Mouse (Mus musculus) liver, embryonic 13.5 days (tissue): ENCODE data around the gene 4921504E06Rik. TPM values are rescaled to one million over a fixed set of nuclear protein-coding genes. Genes with fewer than 3 reads are reported as not detected.

Source experiments
- ATAC-seq: fragments of 200-750 bp; cut with Nextera tagmentation; 2 replicates; pipeline ENCODE4 v1.8.0; 2017; ENCODE audit warnings: low read depth, mild to moderate bottlenecking, moderate number of reproducible peaks, moderate library complexity
- DNase-seq: peaks from one replicate; pipeline ENCODE4 v3.0.0; 2022
- H3K27ac ChIP-seq: fragments of 300-500 bp; sonication (generic); 2 replicates; pipeline ENCODE4 v1.5.1; 2015; ENCODE audit warnings: moderate library complexity, mild to moderate bottlenecking, inconsistent platforms
- H3K27me3 ChIP-seq: fragments of 300-500 bp; sonication (generic); 2 replicates; pipeline ENCODE4 v1.6.1; 2015; ENCODE audit warnings: mild to moderate bottlenecking, inconsistent platforms
- H3K36me3 ChIP-seq: fragments of 300-500 bp; sonication (generic); 2 replicates; pipeline ENCODE4 v1.6.1; 2015; ENCODE audit warnings: mild to moderate bottlenecking, inconsistent platforms
- H3K4me1 ChIP-seq: fragments of 300-500 bp; sonication (generic); replicated peaks from 2 replicates; pipeline ENCODE4 v1.6.1; 2015; ENCODE audit warnings: inconsistent platforms
- H3K4me2 ChIP-seq: fragments of 300-500 bp; sonication (generic); 2 replicates; pipeline ENCODE4 v1.6.1; 2015; ENCODE audit warnings: inconsistent platforms, mild to moderate bottlenecking, moderate library complexity
- H3K4me3 ChIP-seq: fragments of 300-500 bp; sonication (generic); replicated peaks from 2 replicates; pipeline ENCODE4 v1.5.1; 2015; ENCODE audit warnings: mild to moderate bottlenecking, inconsistent platforms
- H3K9ac ChIP-seq: fragments of 300-500 bp; sonication (generic); 2 replicates; pipeline ENCODE4 v1.6.1; 2015; ENCODE audit warnings: mild to moderate bottlenecking, inconsistent platforms
- H3K9me3 ChIP-seq: fragments of 300-500 bp; sonication (generic); replicated peaks from 2 replicates; pipeline ENCODE4 v1.6.1; 2016; ENCODE audit warnings: inconsistent platforms
- WGBS: fragments of 180-500 bp; shearing (Covaris S2); methylation state at CpG from one replicate; pipeline ENCODE4 v1.1.7; 2015; ENCODE audit not compliant: insufficient replicate concordance; 5-methylcytosine and 5-hydroxymethylcytosine counted together
- polyA plus RNA-seq: library from polyadenylated mRNA; unstranded; fragments of >200 nt; fragmentation: Nextera tagmentation; extraction: Ambion mirVana; gene quantifications from 2 replicates; pipeline ENCODE4 v1.2.1, GENCODE M21; 2015

Gene 4921504E06Rik
- polyA plus RNA-seq, 1 experiment from 2014 or later, result not detected

GRCm38 (mm10) chr2:19505744-19506143 is 48.0 kb downstream of the 4921504E06Rik start:
- 74% methylated on average over 1 of the region's 1 CpGs for WGBS
- DNase-seq (no peak), ATAC-seq (no peak)
- Histone ChIP-seq H3K27me3 (no peaks in the 10 kb centered on the region), H3K9ac (no peak overlapping the region), H3K4me3 (no peak overlapping the region), H3K4me1 (no peaks in the 10 kb centered on the region), H3K27ac (no peak overlapping the region), H3K4me2 (no peak overlapping the region), H3K9me3 (no peaks in the 10 kb centered on the region), H3K36me3 (no peaks in the 10 kb centered on the region)

GRCm38 (mm10) chr2:19490262-19490661 is 63.5 kb downstream of the 4921504E06Rik start:
- no peak for ATAC-seq
- 61% methylated on average over 3 of the region's 3 CpGs for WGBS
- Histone ChIP-seq H3K27me3 (no peaks in the 10 kb centered on the region), H3K27ac (no peak overlapping the region), H3K9ac (no peak overlapping the region), H3K4me2 (no peak overlapping the region), H3K9me3 (no peaks in the 10 kb centered on the region), H3K4me1 (no peaks in the 10 kb centered on the region), H3K4me3 (no peak overlapping the region), H3K36me3 (no peaks in the 10 kb centered on the region)
- no peak for DNase-seq

- H3K4me1 ChIP-seq, result no peaks in the 10 kb centered on the region
- ATAC-seq, result no peak
- peaks cover 8% of the 10 kb centered on the region for H3K27me3 ChIP-seq
- H3K9me3 ChIP-seq, result no peaks in the 10 kb centered on the region
- H3K4me2 ChIP-seq, result no peak overlapping the region
- H3K27ac ChIP-seq, result no peak overlapping the region
- no peak for DNase-seq
- no peak overlapping the region for H3K4me3 ChIP-seq
- H3K36me3 ChIP-seq, result no peaks in the 10 kb centered on the region
- 24% methylated on average over 2 of the region's 2 CpGs for WGBS
- H3K9ac ChIP-seq, result no peak overlapping the region
Observed at GRCm38 (mm10) chr2:19461940-19462339, 91.8 kb downstream of the 4921504E06Rik start.

- Histone ChIP-seq H3K4me2 (no peak overlapping the region), H3K4me1 (no peaks in the 10 kb centered on the region), H3K27me3 (peaks cover 39% of the 10 kb centered on the region), H3K9ac (no peak overlapping the region), H3K9me3 (no peaks in the 10 kb centered on the region), H3K36me3 (no peaks in the 10 kb centered on the region), H3K27ac (no peak overlapping the region), H3K4me3 (no peak overlapping the region)
- WGBS, result 32% methylated on average over 2 of the region's 2 CpGs
- ATAC-seq, result no peak
- DNase-seq, result no peak
Observed at GRCm38 (mm10) chr2:19458785-19459184, 94.9 kb downstream of the 4921504E06Rik start.

- no peaks in the 10 kb centered on the region for H3K9me3 ChIP-seq
- 18% methylated on average over 10 of the region's 10 CpGs for WGBS
- no peaks in the 10 kb centered on the region for H3K4me1 ChIP-seq
- H3K27me3 ChIP-seq, result peaks cover 67% of the 10 kb centered on the region
- no peak for ATAC-seq
- no peak overlapping the region for H3K9ac ChIP-seq
- no peak overlapping the region for H3K27ac ChIP-seq
- H3K4me3 ChIP-seq, result no peak overlapping the region
- no peak for DNase-seq
- no peak overlapping the region for H3K4me2 ChIP-seq
- H3K36me3 ChIP-seq, result no peaks in the 10 kb centered on the region
Observed at GRCm38 (mm10) chr2:19455857-19456482, 97.7 kb downstream of the 4921504E06Rik start.

GRCm38 (mm10) chr2:19455228-19455627 is 98.5 kb downstream of the 4921504E06Rik start:
- Histone ChIP-seq H3K36me3 (no peaks in the 10 kb centered on the region), H3K9me3 (no peaks in the 10 kb centered on the region), H3K4me2 (no peak overlapping the region), H3K9ac (no peak overlapping the region), H3K27me3 (peaks cover 74% of the 10 kb centered on the region), H3K27ac (no peak overlapping the region), H3K4me1 (no peaks in the 10 kb centered on the region), H3K4me3 (no peak overlapping the region)
- no peak for ATAC-seq
- 11% methylated on average over 5 of the region's 5 CpGs for WGBS
- DNase-seq, result no peak

- no peak for ATAC-seq
- Histone ChIP-seq H3K9me3 (no peaks in the 10 kb centered on the region), H3K4me3 (no peak overlapping the region), H3K36me3 (no peaks in the 10 kb centered on the region), H3K27me3 (peaks cover 99% of the 10 kb centered on the region), H3K4me2 (no peak overlapping the region), H3K9ac (no peak overlapping the region), H3K4me1 (no peaks in the 10 kb centered on the region), H3K27ac (no peak overlapping the region)
- WGBS, result under 1% methylated on average over 19 of the region's 19 CpGs
- DNase-seq, result no peak
Observed at GRCm38 (mm10) chr2:19452531-19453055, 101.1 kb downstream of the 4921504E06Rik start.

GRCm38 (mm10) chr2:19449308-19449707 is 104.4 kb downstream of the 4921504E06Rik start:
- H3K27me3 ChIP-seq, result peaks cover 97% of the 10 kb centered on the region
- DNase-seq (no peak), ATAC-seq (no peak)
- H3K4me3 ChIP-seq, result no peak overlapping the region
- no peaks in the 10 kb centered on the region for H3K36me3 ChIP-seq
- no peak overlapping the region for H3K4me2 ChIP-seq
- no peak overlapping the region for H3K27ac ChIP-seq
- 27% methylated on average over 4 of the region's 4 CpGs for WGBS
- no peaks in the 10 kb centered on the region for H3K4me1 ChIP-seq
- H3K9ac ChIP-seq, result no peak overlapping the region
- H3K9me3 ChIP-seq, result no peaks in the 10 kb centered on the region

GRCm38 (mm10) chr2:19448042-19448700 is 105.5 kb downstream of the 4921504E06Rik start:
- H3K4me3 ChIP-seq, result no peak overlapping the region
- H3K27me3 ChIP-seq, result peaks cover 96% of the 10 kb centered on the region
- H3K4me2 ChIP-seq, result no peak overlapping the region
- no peaks in the 10 kb centered on the region for H3K36me3 ChIP-seq
- H3K9me3 ChIP-seq, result no peaks in the 10 kb centered on the region
- DNase-seq (no peak), ATAC-seq (no peak)
- no peaks in the 10 kb centered on the region for H3K4me1 ChIP-seq
- H3K9ac ChIP-seq, result no peak overlapping the region
- no peak overlapping the region for H3K27ac ChIP-seq
- 3% methylated on average over 30 of the region's 31 CpGs for WGBS

GRCm38 (mm10) chr2:19446746-19447145 is 107.0 kb downstream of the 4921504E06Rik start:
- H3K4me1 ChIP-seq, result no peaks in the 10 kb centered on the region
- H3K4me3 ChIP-seq, result no peak overlapping the region
- no peak overlapping the region for H3K4me2 ChIP-seq
- no peak overlapping the region for H3K9ac ChIP-seq
- WGBS, result 5% methylated on average over 7 of the region's 7 CpGs
- H3K27me3 ChIP-seq, result peaks cover 95% of the 10 kb centered on the region
- DNase-seq (no peak), ATAC-seq (no peak)
- H3K36me3 ChIP-seq, result no peaks in the 10 kb centered on the region
- H3K27ac ChIP-seq, result no peak overlapping the region
- H3K9me3 ChIP-seq, result no peaks in the 10 kb centered on the region

GRCm38 (mm10) chr2:19445871-19446501 is 107.7 kb downstream of the 4921504E06Rik start:
- Histone ChIP-seq H3K9ac (no peak overlapping the region), H3K36me3 (no peaks in the 10 kb centered on the region), H3K9me3 (no peaks in the 10 kb centered on the region), H3K4me2 (no peak overlapping the region), H3K4me3 (no peak overlapping the region), H3K27ac (no peak overlapping the region), H3K27me3 (peaks cover 95% of the 10 kb centered on the region), H3K4me1 (no peaks in the 10 kb centered on the region)
- 2% methylated on average over 56 of the region's 67 CpGs for WGBS
- DNase-seq (no peak), ATAC-seq (no peak)
